Mouse (Mus musculus) A20 (cell line): ENCODE data around the gene Olfr157.
"Not testable (repeated sequence)": the region's sequence is repeated elsewhere in the genome, so short reads cannot be mapped to it uniquely, and the experiment has no call there.

ENCODE experiments used
- DNase-seq: peaks from one replicate; pipeline ENCODE4 v3.0.0-alpha.2; 2011; ENCODE audit warnings: low read depth, low spot score

Gene Olfr157

GRCm38 (mm10) chr4:43798936-43799335 lies 41.1 kb downstream of the Olfr157 start:
- no peak for DNase-seq

- DNase-seq: not testable (repeated sequence)
Measured at GRCm38 (mm10) chr4:43795844-43796243, 44.2 kb downstream of the Olfr157 start.

GRCm38 (mm10) chr4:43795296-43795695 lies 44.7 kb downstream of the Olfr157 start:
- no peak for DNase-seq
